Mouse (Mus musculus) kidney, adult 2 months (tissue): Measurements from ENCODE around the gene Bub3. TPM values are rescaled to one million over a fixed set of nuclear protein-coding genes. Genes with fewer than 3 reads are reported as not detected.

Experiments used
- DNase-seq: peaks from one replicate; pipeline ENCODE4 v3.0.0; 2021
- H3K27ac ChIP-seq: fragments of 200-500 bp; 2 replicates; pipeline ENCODE4 v1.5.1; 2012; ENCODE audit warnings: low read depth, low read length, control low read depth, inconsistent platforms; ENCODE audit not compliant: insufficient read depth
- H3K27me3 ChIP-seq: fragments of 200-500 bp; replicated peaks from 2 replicates; pipeline ENCODE4 v1.6.1; 2012; ENCODE audit warnings: mild to moderate bottlenecking, moderate library complexity, low read length, inconsistent platforms; ENCODE audit not compliant: control insufficient read depth, insufficient read depth
- H3K36me3 ChIP-seq: fragments of 200-500 bp; 2 replicates; pipeline ENCODE4 v1.6.1; 2012; ENCODE audit warnings: mild to moderate bottlenecking, moderate library complexity, low read length, inconsistent platforms; ENCODE audit not compliant: control insufficient read depth, insufficient read depth
- H3K4me1 ChIP-seq: fragments of 200-500 bp; 2 replicates; pipeline ENCODE4 v1.6.1; 2011; ENCODE audit warnings: low read length; ENCODE audit not compliant: control insufficient read depth, insufficient read depth
- H3K4me3 ChIP-seq: fragments of 200-500 bp; 2 replicates; pipeline ENCODE4 v1.5.1; 2011; ENCODE audit warnings: mild to moderate bottlenecking, low read depth, low read length, control low read depth; ENCODE audit not compliant: insufficient read depth
- CTCF ChIP-seq: fragments of 200-500 bp; conservative IDR thresholded peaks from 2 replicates; pipeline ENCODE4 v1.5.1; 2011; ENCODE audit warnings: low read depth, mild to moderate bottlenecking, control low read depth, low read length, moderate library complexity, mixed read lengths; ENCODE audit not compliant: insufficient read depth, insufficient read length
- POLR2A ChIP-seq: fragments of 200-500 bp; IDR thresholded peaks from one replicate; pipeline ENCODE4 v1.6.1; 2011; ENCODE audit warnings: low read depth, low read length, control low read depth
- WGBS: fragments of 180-500 bp; shearing (Covaris S2); methylation state at CpG from one replicate; pipeline ENCODE4 v1.1.7; 2018; 5-methylcytosine and 5-hydroxymethylcytosine counted together
- polyA plus RNA-seq: library from polyadenylated mRNA; depleted of rRNA; stranded (reverse); fragments of >200 nt; gene quantifications from 2 replicates; pipeline ENCODE4 v1.2.3, GENCODE M21; 2012

Bub3 gene
- polyA plus RNA-seq, 1 experiment, result 50.4 TPM

DNA sequence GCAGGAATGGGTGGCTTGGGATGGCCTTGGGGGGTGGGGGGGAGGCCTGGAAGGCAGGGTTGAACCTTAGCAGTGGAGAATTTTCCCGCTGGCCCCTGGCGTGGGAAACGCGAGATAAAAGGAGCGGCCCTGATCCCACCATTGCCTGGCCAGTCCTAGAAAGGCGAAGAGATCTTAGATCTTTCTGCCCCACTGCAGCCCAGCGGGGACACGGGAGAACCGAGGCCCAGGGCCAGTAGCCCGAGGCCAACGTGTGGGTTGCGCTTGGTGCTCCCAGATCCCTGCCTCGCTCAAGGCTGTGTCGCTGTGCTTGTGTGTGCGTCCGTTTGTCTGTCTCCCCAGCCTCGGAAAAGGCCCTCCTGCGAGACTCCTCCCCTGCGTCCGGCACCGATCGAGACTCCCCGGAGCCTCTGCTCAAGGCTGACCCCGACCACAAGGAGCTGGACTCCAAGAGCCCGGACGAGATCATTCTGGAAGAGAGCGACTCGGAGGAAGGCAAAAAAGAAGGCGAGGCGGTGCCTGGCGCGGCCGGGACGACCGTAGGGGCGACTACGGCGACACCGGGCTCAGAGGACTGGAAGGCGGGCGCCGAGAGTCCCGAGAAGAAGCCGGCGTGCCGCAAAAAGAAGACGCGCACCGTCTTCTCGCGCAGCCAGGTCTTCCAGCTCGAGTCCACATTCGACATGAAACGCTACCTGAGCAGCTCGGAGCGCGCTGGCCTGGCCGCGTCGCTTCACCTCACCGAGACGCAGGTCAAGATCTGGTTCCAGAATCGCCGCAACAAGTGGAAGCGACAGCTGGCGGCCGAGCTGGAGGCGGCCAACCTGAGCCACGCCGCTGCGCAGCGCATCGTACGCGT, 16.2 kb upstream of the Bub3 start:
- DNase-seq, result peak; percentile 10
- Histone ChIP-seq H3K4me1 (no peaks in the 10 kb centered on the region; the same call in 1 of the 2 replicates), H3K4me3 (peak overlapping the region; percentile 6), H3K27me3 (peaks cover 20% of the 10 kb centered on the region), H3K36me3 (no peaks in the 10 kb centered on the region), H3K27ac (no peak overlapping the region)
- TF ChIP-seq POLR2A (no peak), CTCF (no peak)
- WGBS, result 2% methylated on average over 75 of the region's 75 CpGs

DNA sequence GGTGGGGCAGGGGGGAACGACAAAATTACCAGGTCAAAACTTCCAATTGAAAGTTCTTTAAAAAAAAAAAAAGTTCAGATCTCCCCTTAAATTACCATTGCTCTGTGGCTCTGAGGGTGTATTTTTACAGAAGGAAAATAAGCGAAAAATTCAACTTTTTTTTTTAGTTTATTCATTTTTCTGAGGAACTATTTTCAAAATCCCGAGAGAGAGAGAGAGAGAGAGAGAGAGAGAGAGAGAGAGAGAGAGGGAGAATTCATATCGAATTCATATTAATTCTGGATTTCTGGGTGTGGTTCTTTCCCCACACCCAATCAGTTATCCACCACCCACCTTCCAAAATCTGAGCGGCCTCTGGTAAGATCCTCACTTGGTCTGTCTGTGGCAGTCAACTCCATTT, 15.2 kb upstream of the Bub3 start:
- Histone ChIP-seq H3K27ac (no peak overlapping the region), H3K27me3 (peaks cover 20% of the 10 kb centered on the region), H3K36me3 (no peaks in the 10 kb centered on the region), H3K4me1 (no peaks in the 10 kb centered on the region; the same call in 1 of the 2 replicates), H3K4me3 (no peak overlapping the region)
- 7% methylated on average over 5 of the region's 5 CpGs for WGBS
- no peak for TF ChIP-seq POLR2A
- no peak for TF ChIP-seq CTCF
- DNase-seq, result no peak

- no peak for DNase-seq
- no peak for TF ChIP-seq POLR2A
- no peak for TF ChIP-seq CTCF
- Histone ChIP-seq H3K4me3 (no peak overlapping the region), H3K27ac (no peak overlapping the region), H3K4me1 (no peaks in the 10 kb centered on the region; the same call in 1 of the 2 replicates), H3K36me3 (no peaks in the 10 kb centered on the region), H3K27me3 (peaks cover 19% of the 10 kb centered on the region)
- 8% methylated on average over 13 of the region's 13 CpGs for WGBS
Observed at GRCm38 (mm10) chr7:131545701-131546385, 14.2 kb upstream of the Bub3 start.

DNA sequence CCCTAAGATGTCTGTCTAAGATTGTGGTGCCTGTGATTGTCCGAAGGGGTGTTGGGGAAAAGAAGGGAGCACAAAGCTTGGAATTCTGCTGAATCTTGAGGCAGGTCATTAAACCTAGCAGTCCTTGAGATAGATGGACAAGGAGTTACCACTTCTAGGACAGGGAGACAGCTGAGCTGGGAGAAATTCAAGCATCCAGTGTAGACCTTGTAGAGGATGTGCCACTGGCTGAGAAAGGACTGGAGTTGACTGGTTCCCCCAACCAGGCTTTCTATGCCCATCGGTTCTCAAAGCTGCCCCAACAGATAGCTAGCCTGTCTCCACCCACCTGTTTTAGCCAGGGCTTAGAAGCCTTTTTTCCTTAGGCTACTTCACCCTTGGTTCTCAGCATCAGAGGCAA, 13.6 kb upstream of the Bub3 start:
- Histone ChIP-seq H3K4me3 (no peak overlapping the region), H3K4me1 (no peaks in the 10 kb centered on the region; the same call in 1 of the 2 replicates), H3K27me3 (peaks cover 17% of the 10 kb centered on the region), H3K27ac (no peak overlapping the region), H3K36me3 (no peaks in the 10 kb centered on the region)
- WGBS, result 5% methylated on average over 2 of the region's 2 CpGs
- TF ChIP-seq POLR2A (no peak), CTCF (no peak)
- DNase-seq, result no peak

GRCm38 (mm10) chr7:131547481-131547880, 12.5 kb upstream of the Bub3 start:
- Histone ChIP-seq H3K4me3 (no peak overlapping the region), H3K27me3 (peaks cover 21% of the 10 kb centered on the region), H3K27ac (no peak overlapping the region), H3K4me1 (no peaks in the 10 kb centered on the region; the same call in 1 of the 2 replicates), H3K36me3 (no peaks in the 10 kb centered on the region)
- 5% methylated on average over 5 of the region's 5 CpGs for WGBS
- TF ChIP-seq POLR2A, result no peak
- no peak for TF ChIP-seq CTCF
- no peak for DNase-seq

DNA sequence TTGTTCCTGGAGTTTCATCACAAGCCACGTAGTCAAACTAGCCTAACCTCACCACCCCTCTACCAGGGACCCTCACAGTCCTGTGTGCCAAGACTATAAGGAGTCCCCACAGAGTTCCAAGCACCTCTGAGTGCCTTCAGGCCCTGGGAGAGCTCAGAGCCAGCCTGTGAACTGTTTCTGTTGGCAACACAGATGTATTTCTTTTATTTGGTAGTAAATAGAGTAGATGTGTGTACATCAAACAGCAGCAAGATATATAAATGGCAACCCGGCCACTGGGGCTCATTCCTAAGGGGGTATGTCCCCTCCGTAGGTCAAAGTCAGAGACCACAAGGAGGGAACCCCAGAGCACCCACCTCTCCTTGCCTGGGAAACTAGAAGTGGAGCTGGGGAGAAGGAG, 11.5 kb upstream of the Bub3 start, which contains the start of gene Hmx2:
TSS of gene Hmx2 (plus strand) at position 301 of the 400 bp plus-strand sequence.
- no peak within 1 kb of the TSS for H3K4me3 ChIP-seq
- DNase-seq, result no peak
- WGBS, result 2% methylated on average over 3 of the region's 3 CpGs
- H3K4me1 ChIP-seq, result no peaks in the 10 kb centered on the region; the same call in 1 of the 2 replicates
- H3K36me3 ChIP-seq, result no peaks in the 10 kb centered on the region
- no peak within 1 kb of the TSS for H3K27ac ChIP-seq
- H3K27me3 ChIP-seq, result peaks cover 14% of the 10 kb centered on the region
- TF ChIP-seq POLR2A (no peak), CTCF (no peak)

- Histone ChIP-seq H3K27me3 (peaks cover 13% of the 10 kb centered on the region), H3K27ac (no peak overlapping the region), H3K4me3 (no peak overlapping the region), H3K36me3 (no peaks in the 10 kb centered on the region), H3K4me1 (no peaks in the 10 kb centered on the region)
- no peak for DNase-seq
- TF ChIP-seq POLR2A (no peak), CTCF (no peak)
- WGBS, result 3% methylated on average over 4 of the region's 4 CpGs
Observed at GRCm38 (mm10) chr7:131551471-131551870, 8.6 kb upstream of the Bub3 start.
